Mouse (Mus musculus): Measurements from ENCODE around the gene Ankmy1. TPM values are rescaled to one million over a fixed set of nuclear protein-coding genes. Genes with fewer than 3 reads are reported as not detected.

The Ankmy1 gene
- total and polyA plus RNA-seq, 3 experiments, result 0.07 to 0.13 TPM; not detected in 1

GRCm38 (mm10) chr1:92906779-92907631 is 4.3 kb upstream of the Ankmy1 start, which contains the start of gene Dusp28:
Dusp28 (plus strand) TSS chr1:92906981.
- H3K4me2 ChIP-seq (ENCODE audit: insufficient read depth, low read depth, poor library complexity, severe bottlenecking), result peak within 1 kb of the TSS; percentile 92
- H3K9ac ChIP-seq (ENCODE audit: insufficient read depth, low read depth), result peak within 1 kb of the TSS; percentile 70
- H3K4me1 ChIP-seq (ENCODE audit: control insufficient read depth in 1 of 2, insufficient read depth in 2 of 2), result peaks cover 16 to 35% of the 10 kb centered on the region in 2 experiments
- no peaks in the 10 kb centered on the region for H3K79me2 ChIP-seq (replicated peaks; ENCODE audit: control insufficient read depth, extremely low read depth, insufficient read depth, poor library complexity, severe bottlenecking)
- H3K9me3 ChIP-seq (replicated peaks; ENCODE audit: low read length), result peaks cover 2% of the 10 kb centered on the region
- H3K36me3 ChIP-seq (replicated peaks in 1 of 2; ENCODE audit: control insufficient read depth in 1 of 2, insufficient read depth in 1 of 2, low read length in 1 of 2), result peaks cover 0 to 7% of the 10 kb centered on the region in 2 experiments
- peaks cover 11% of the 10 kb centered on the region for H3K27me3 ChIP-seq (replicated peaks)
- dilution Hi-C loops (cut with MboI; ENCODE audit: extremely low pct_ligation_motif_present, extremely low pct_unique_long_range_greater_than_20kb, low sequenced_read_pairs) (no loop called here), in situ Hi-C loops (cut with MboI; ENCODE audit: low pct_ligation_motif_present, low pct_unique_long_range_greater_than_20kb, low sequenced_read_pairs) (no loop called here)
- peak within 1 kb of the TSS; percentile 57 to 91 (median 79) for H3K4me3 ChIP-seq (replicated peaks in 1 of 3; ENCODE audit: low read depth in 2 of 3, low read length in 2 of 3, poor library complexity in 1 of 3)
- H3K27ac ChIP-seq (ENCODE audit: insufficient read depth, low read depth), result peak within 1 kb of the TSS; percentile 71
- TF ChIP-seq CTCF (conservative IDR thresholded peaks at IDR 0.05 in 1 of 2, IDR thresholded peaks at IDR 0.05 in 1 of 2; ENCODE audit: low read depth in 2 of 2, low read length in 2 of 2) (peak in 1 of 2 experiments; percentile 61; a peak in 2 of 4 replicates), UBTF (IDR thresholded peaks at IDR 0.05; ENCODE audit: low read depth, low read length) (no peak), HCFC1 (IDR thresholded peaks at IDR 0.05; ENCODE audit: low read depth, low read length) (peak; percentile 75), MAX (IDR thresholded peaks at IDR 0.05; ENCODE audit: low read length) (0 out of 2 replicates have a peak, but pooled peaks have one; percentile 51), EP300 (IDR thresholded peaks at IDR 0.05; ENCODE audit: low read length) (no peak), MAZ (IDR thresholded peaks at IDR 0.05; ENCODE audit: low read depth, low read length) (no peak), ZC3H11A (IDR thresholded peaks at IDR 0.05; ENCODE audit: low read depth, low read length) (no peak), CHD2 (IDR thresholded peaks at IDR 0.05; ENCODE audit: low read length) (no peak), CHD1 (IDR thresholded peaks at IDR 0.05; ENCODE audit: low read depth, low read length) (no peak), ZMIZ1 (IDR thresholded peaks at IDR 0.05; ENCODE audit: low read depth, low read length) (peak; percentile 83), MAFK (IDR thresholded peaks at IDR 0.05; ENCODE audit: insufficient replicate concordance, low read length) (no peak), GABPA (IDR thresholded peaks at IDR 0.05; ENCODE audit: insufficient replicate concordance, low read depth, low read length) (no peak), SMC3 (IDR thresholded peaks at IDR 0.05; ENCODE audit: low read depth, low read length) (no peak), JUND (conservative IDR thresholded peaks at IDR 0.05; ENCODE audit: low read depth, low read length) (no peak), NRF1 (IDR thresholded peaks at IDR 0.05; ENCODE audit: low read depth, low read length) (peak; percentile 41; the same call in 1 of the 2 replicates), POLR2AphosphoS2 (IDR thresholded peaks at IDR 0.05; ENCODE audit: low read depth, low read length) (no peak; the same call in none of the 2 replicates), ZNF384 (IDR thresholded peaks at IDR 0.05; ENCODE audit: low read depth, low read length) (no peak), NELFE (IDR thresholded peaks at IDR 0.05; ENCODE audit: low read depth, low read length) (peak; percentile 71), BHLHE40 (IDR thresholded peaks at IDR 0.05; ENCODE audit: low read depth, low read length) (no peak), KAT2A (IDR thresholded peaks at IDR 0.05; ENCODE audit: insufficient replicate concordance, low read length) (peak; percentile 67; the same call in 1 of the 2 replicates), E2F4 (IDR thresholded peaks at IDR 0.05; ENCODE audit: insufficient replicate concordance, low read depth, low read length) (no peak), IRF4 (IDR thresholded peaks at IDR 0.05; ENCODE audit: low read depth, low read length) (peak; percentile 46; the same call in 1 of the 2 replicates), TBP (conservative IDR thresholded peaks at IDR 0.05; ENCODE audit: low read depth, low read length) (0 out of 2 replicates have a peak, but pooled peaks have one; percentile 28), POLR2A (IDR thresholded peaks at IDR 0.05; ENCODE audit: low read depth, low read length) (peak; percentile 83), TCF12 (IDR thresholded peaks at IDR 0.05; ENCODE audit: low read depth, low read length) (peak; percentile 71; the same call in 1 of the 2 replicates), MEF2A (IDR thresholded peaks at IDR 0.05; ENCODE audit: borderline replicate concordance, low read depth, low read length) (0 out of 2 replicates have a peak, but pooled peaks have one; percentile 12), MYC (IDR thresholded peaks at IDR 0.05; ENCODE audit: low read depth, low read length) (no peak), ELF1 (IDR thresholded peaks at IDR 0.05; ENCODE audit: low read depth, low read length) (peak; percentile 79), JUN (IDR thresholded peaks at IDR 0.05; ENCODE audit: insufficient read depth, low read depth, low read length) (no peak), ZKSCAN1 (IDR thresholded peaks at IDR 0.05; ENCODE audit: borderline replicate concordance, low read depth, low read length) (no peak), MXI1 (IDR thresholded peaks at IDR 0.05; ENCODE audit: low read depth, low read length) (no peak), ETS1 (conservative IDR thresholded peaks at IDR 0.05; ENCODE audit: low read depth, low read length) (no peak), SIN3A (IDR thresholded peaks at IDR 0.05; ENCODE audit: low read length) (peak; percentile 84), PAX5 (IDR thresholded peaks at IDR 0.05; ENCODE audit: low read length) (no peak), USF2 (conservative IDR thresholded peaks at IDR 0.05; ENCODE audit: low read depth, low read length) (no peak), RCOR1 (conservative IDR thresholded peaks at IDR 0.05; ENCODE audit: low read depth, low read length) (no peak), RAD21 (IDR thresholded peaks at IDR 0.05; ENCODE audit: low read depth, low read length) (no peak), USF1 (IDR thresholded peaks at IDR 0.05; ENCODE audit: low read depth, low read length) (no peak)
- peak; percentile 86 for DNase-seq (ENCODE audit: extremely low read depth)
